Mouse (Mus musculus): ENCODE results near the gene Ppp2r5c. TPM values are rescaled to one million over a fixed set of nuclear protein-coding genes. Genes with fewer than 3 reads are reported as not detected.

Gene Ppp2r5c
- polyA plus RNA-seq, 1 experiment from 2014 or later, result 55.5 TPM

DNA sequence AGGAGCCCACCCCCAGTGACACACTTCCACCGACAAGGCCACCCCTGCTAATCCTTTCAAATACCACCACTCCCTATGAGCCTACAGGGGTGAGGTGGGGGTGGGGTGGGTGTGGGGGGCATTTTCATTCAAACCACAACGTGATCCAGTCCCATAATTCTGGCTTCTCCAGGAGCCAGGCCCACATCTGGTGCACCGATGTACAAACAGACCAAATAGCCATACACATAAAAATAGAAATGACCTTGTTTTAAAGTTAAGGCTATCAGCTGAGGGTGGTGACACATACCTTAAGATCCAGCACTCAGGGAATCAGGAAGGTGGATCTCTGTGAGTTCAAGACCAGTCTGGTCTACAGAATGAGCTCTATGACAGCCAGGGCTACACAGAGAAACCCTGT lies 24.5 kb downstream of the Ppp2r5c start:
- Histone ChIP-seq H3K9ac (replicated peaks) (no peak overlapping the region), H3K27ac (ENCODE audit: low read depth) (no peak overlapping the region), H3K4me3 (ENCODE audit: low read depth, low read length) (no peak overlapping the region), H3K36me3 (replicated peaks; ENCODE audit: insufficient read depth, low read length) (0 out of 2 replicates have a peak, but pooled peaks cover 2% of the 10 kb centered on the region), H3K4me2 (ENCODE audit: low read depth, low read length) (no peak overlapping the region), H3K27me3 (ENCODE audit: insufficient read depth, low read length) (no peaks in the 10 kb centered on the region), H3K4me1 (ENCODE audit: insufficient read depth) (no peaks in the 10 kb centered on the region), H3K9me3 (ENCODE audit: low read length) (no peaks in the 10 kb centered on the region)
- TF ChIP-seq EP300 (IDR thresholded peaks at IDR 0.05; ENCODE audit: low read depth), result no peak
- TF ChIP-seq CTCF (IDR thresholded peaks at IDR 0.05; ENCODE audit: low read depth), result no peak
- 76% methylated on average over 3 of the region's 3 CpGs for WGBS (ENCODE audit: insufficient replicate concordance)
- ATAC-seq (no peak), DNase-seq (no peak)

GRCm38 (mm10) chr12:110472247-110472646 lies 25.3 kb downstream of the Ppp2r5c start:
- no peak overlapping the region for H3K4me2 ChIP-seq (ENCODE audit: low read depth, low read length)
- TF ChIP-seq CTCF (IDR thresholded peaks at IDR 0.05; ENCODE audit: low read depth) (no peak), EP300 (IDR thresholded peaks at IDR 0.05; ENCODE audit: low read depth) (no peak)
- no peak overlapping the region for H3K9ac ChIP-seq (replicated peaks)
- H3K9me3 ChIP-seq (ENCODE audit: low read length), result no peaks in the 10 kb centered on the region
- no peak for DNase-seq
- H3K4me1 ChIP-seq (ENCODE audit: insufficient read depth), result no peaks in the 10 kb centered on the region
- H3K4me3 ChIP-seq (ENCODE audit: low read depth, low read length), result no peak overlapping the region
- no peak overlapping the region for H3K27ac ChIP-seq (ENCODE audit: low read depth)
- H3K36me3 ChIP-seq (replicated peaks; ENCODE audit: insufficient read depth, low read length), result 0 out of 2 replicates have a peak, but pooled peaks cover 2% of the 10 kb centered on the region
- ATAC-seq, result no peak
- H3K27me3 ChIP-seq (ENCODE audit: insufficient read depth, low read length), result no peaks in the 10 kb centered on the region
- WGBS (ENCODE audit: insufficient replicate concordance), result 83% methylated on average over 3 of the region's 3 CpGs

- Histone ChIP-seq H3K4me1 (ENCODE audit: insufficient read depth) (no peaks in the 10 kb centered on the region), H3K36me3 (replicated peaks; ENCODE audit: insufficient read depth, low read length) (peaks cover 2% of the 10 kb centered on the region; the same call in 1 of the 2 replicates), H3K9me3 (ENCODE audit: low read length) (no peaks in the 10 kb centered on the region), H3K9ac (replicated peaks) (no peak overlapping the region), H3K4me3 (ENCODE audit: low read depth, low read length) (no peak overlapping the region), H3K27me3 (ENCODE audit: insufficient read depth, low read length) (no peaks in the 10 kb centered on the region), H3K27ac (ENCODE audit: low read depth) (no peak overlapping the region), H3K4me2 (ENCODE audit: low read depth, low read length) (no peak overlapping the region)
- 75% methylated on average over 8 of the region's 8 CpGs for WGBS (ENCODE audit: insufficient replicate concordance)
- TF ChIP-seq CTCF (IDR thresholded peaks at IDR 0.05; ENCODE audit: low read depth) (no peak), EP300 (IDR thresholded peaks at IDR 0.05; ENCODE audit: low read depth) (no peak)
- DNase-seq (no peak), ATAC-seq (no peak)
Measured at GRCm38 (mm10) chr12:110474497-110474896, 27.6 kb downstream of the Ppp2r5c start.

DNA sequence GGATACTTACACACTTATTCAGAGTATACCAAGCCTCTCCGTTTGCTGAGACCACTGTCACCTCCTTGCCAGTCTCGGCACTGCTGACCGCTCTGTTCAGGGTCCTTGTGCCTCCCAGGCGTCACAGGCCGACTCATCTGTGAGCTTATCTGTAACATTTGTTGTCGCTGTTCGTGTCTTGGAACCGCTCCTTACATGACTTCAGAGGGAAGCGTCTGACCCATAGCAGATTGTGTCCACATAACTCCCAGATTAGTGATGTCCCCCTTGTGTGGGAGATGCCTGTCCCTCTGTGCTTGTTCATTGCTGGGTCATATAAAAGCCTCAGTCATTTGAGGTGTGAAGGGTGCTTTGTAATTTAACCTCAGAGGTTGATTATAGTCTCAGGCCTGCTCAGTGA lies 29.6 kb downstream of the Ppp2r5c start:
- TF ChIP-seq EP300 (IDR thresholded peaks at IDR 0.05; ENCODE audit: low read depth), result no peak
- no peak for TF ChIP-seq CTCF (IDR thresholded peaks at IDR 0.05; ENCODE audit: low read depth)
- Histone ChIP-seq H3K4me1 (ENCODE audit: insufficient read depth) (no peaks in the 10 kb centered on the region), H3K27ac (ENCODE audit: low read depth) (no peak overlapping the region), H3K27me3 (ENCODE audit: insufficient read depth, low read length) (no peaks in the 10 kb centered on the region), H3K4me3 (ENCODE audit: low read depth, low read length) (no peak overlapping the region), H3K9ac (replicated peaks) (no peak overlapping the region), H3K4me2 (ENCODE audit: low read depth, low read length) (no peak overlapping the region), H3K36me3 (replicated peaks; ENCODE audit: insufficient read depth, low read length) (no peaks in the 10 kb centered on the region; the same call in 1 of the 2 replicates), H3K9me3 (ENCODE audit: low read length) (no peaks in the 10 kb centered on the region)
- no peak for DNase-seq
- WGBS (ENCODE audit: insufficient replicate concordance), result 71% methylated on average over 9 of the region's 9 CpGs
- no peak for ATAC-seq

DNA sequence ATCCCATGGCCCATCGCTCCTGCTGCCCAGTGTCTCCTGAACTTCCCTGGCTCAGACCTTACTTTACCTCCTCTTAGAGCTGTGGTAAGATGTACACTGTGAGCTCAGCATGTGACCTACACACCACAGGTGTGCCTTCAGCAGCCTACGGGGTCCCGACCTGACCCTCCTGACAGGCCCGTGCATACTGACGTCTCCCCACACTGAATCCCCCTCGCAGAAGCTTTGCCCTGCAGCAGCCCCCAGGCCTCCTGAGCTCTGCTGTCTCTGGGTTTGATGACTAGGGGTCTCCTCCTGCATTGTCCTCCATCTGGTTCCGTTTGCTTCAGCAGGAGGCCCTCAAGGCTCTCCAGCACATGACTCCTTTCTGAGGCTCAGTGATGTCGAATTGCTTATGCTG lies 31.0 kb downstream of the Ppp2r5c start:
- H3K27ac ChIP-seq (ENCODE audit: low read depth), result no peak overlapping the region
- no peaks in the 10 kb centered on the region for H3K27me3 ChIP-seq (ENCODE audit: insufficient read depth, low read length)
- H3K36me3 ChIP-seq (replicated peaks; ENCODE audit: insufficient read depth, low read length), result no peaks in the 10 kb centered on the region; the same call in 1 of the 2 replicates
- H3K9ac ChIP-seq (replicated peaks), result no peak overlapping the region
- TF ChIP-seq EP300 (IDR thresholded peaks at IDR 0.05; ENCODE audit: low read depth) (no peak), CTCF (IDR thresholded peaks at IDR 0.05; ENCODE audit: low read depth) (no peak)
- ATAC-seq (no peak), DNase-seq (no peak)
- H3K4me1 ChIP-seq (ENCODE audit: insufficient read depth), result no peaks in the 10 kb centered on the region
- WGBS (ENCODE audit: insufficient replicate concordance), result 86% methylated on average over 8 of the region's 8 CpGs
- no peak overlapping the region for H3K4me2 ChIP-seq (ENCODE audit: low read depth, low read length)
- H3K4me3 ChIP-seq (ENCODE audit: low read depth, low read length), result no peak overlapping the region
- H3K9me3 ChIP-seq (ENCODE audit: low read length), result no peaks in the 10 kb centered on the region

DNA sequence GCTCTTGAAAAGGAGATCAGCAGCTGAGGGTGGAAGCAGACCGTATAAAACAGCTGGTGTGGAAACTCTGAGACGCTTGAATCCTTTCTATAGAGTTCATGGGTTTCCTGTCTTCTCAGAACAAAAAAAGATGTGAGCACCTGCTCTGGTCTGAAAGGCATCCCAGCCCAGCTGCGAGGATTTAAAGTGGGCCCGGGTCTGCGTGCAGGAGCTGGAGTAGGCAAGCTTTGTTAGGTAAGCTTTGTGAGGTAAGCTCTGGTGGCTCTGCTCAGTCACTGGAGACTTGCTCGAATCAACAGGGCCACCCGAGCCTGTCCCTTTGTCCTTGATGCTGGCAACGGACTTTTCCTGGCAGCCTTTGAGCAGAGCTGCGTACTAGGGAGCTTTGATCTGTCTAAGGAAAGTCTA lies 31.7 kb downstream of the Ppp2r5c start:
- Histone ChIP-seq H3K9me3 (ENCODE audit: low read length) (no peaks in the 10 kb centered on the region), H3K4me1 (ENCODE audit: insufficient read depth) (no peaks in the 10 kb centered on the region), H3K4me3 (ENCODE audit: low read depth, low read length) (no peak overlapping the region), H3K4me2 (ENCODE audit: low read depth, low read length) (no peak overlapping the region), H3K27me3 (ENCODE audit: insufficient read depth, low read length) (no peaks in the 10 kb centered on the region), H3K36me3 (replicated peaks; ENCODE audit: insufficient read depth, low read length) (no peaks in the 10 kb centered on the region; the same call in 1 of the 2 replicates), H3K27ac (ENCODE audit: low read depth) (no peak overlapping the region), H3K9ac (replicated peaks) (no peak overlapping the region)
- TF ChIP-seq EP300 (IDR thresholded peaks at IDR 0.05; ENCODE audit: low read depth) (no peak), CTCF (IDR thresholded peaks at IDR 0.05; ENCODE audit: low read depth) (no peak)
- DNase-seq (no peak), ATAC-seq (no peak)
- 77% methylated on average over 9 of the region's 9 CpGs for WGBS (ENCODE audit: insufficient replicate concordance)

GRCm38 (mm10) chr12:110479268-110479667 lies 32.3 kb downstream of the Ppp2r5c start:
- Histone ChIP-seq H3K4me3 (ENCODE audit: low read depth, low read length) (no peak overlapping the region), H3K4me1 (ENCODE audit: insufficient read depth) (peaks cover 2% of the 10 kb centered on the region; the same call in 1 of the 2 replicates), H3K9ac (replicated peaks) (no peak overlapping the region), H3K36me3 (replicated peaks; ENCODE audit: insufficient read depth, low read length) (no peaks in the 10 kb centered on the region; the same call in 1 of the 2 replicates), H3K9me3 (ENCODE audit: low read length) (no peaks in the 10 kb centered on the region), H3K27ac (ENCODE audit: low read depth) (no peak overlapping the region), H3K4me2 (ENCODE audit: low read depth, low read length) (no peak overlapping the region), H3K27me3 (ENCODE audit: insufficient read depth, low read length) (no peaks in the 10 kb centered on the region)
- 91% methylated on average over 12 of the region's 12 CpGs for WGBS (ENCODE audit: insufficient replicate concordance)
- no peak for ATAC-seq
- no peak for DNase-seq
- TF ChIP-seq CTCF (IDR thresholded peaks at IDR 0.05; ENCODE audit: low read depth), result no peak
- no peak for TF ChIP-seq EP300 (IDR thresholded peaks at IDR 0.05; ENCODE audit: low read depth)
